Mouse (Mus musculus) left cerebral cortex, postnatal 25 days (tissue): Measurements from ENCODE around the gene Sec61g. TPM values are rescaled to one million over a fixed set of nuclear protein-coding genes. Genes with fewer than 3 reads are reported as not detected.

Experiments
- DNase-seq, 2 experiments: peaks; one replicate each; pipeline ENCODE4 v3.0.0; 2022; ENCODE audit warnings: low spot score in 2 of 2, mixed read lengths in 1 of 2
- intact Hi-C: fragments of 180-260 bp; cut with DNase I; formaldehyde crosslinking; loops from one replicate; pipeline ENCODE4 v1.15.1; 2025
- total RNA-seq, 2 experiments: library from RNA; stranded (reverse); gene quantifications; 2 replicates each; pipeline ENCODE4 v1.2.3; 2021

Gene Sec61g
- total RNA-seq, 2 experiments from 2014 or later = 7.9 to 10.8 TPM

- DNase-seq = peak in 1 of 2 experiments; percentile 34
- intact Hi-C loops = no loop called here
Observed at GRCm38 (mm10) chr11:16498756-16499680, 9.3 kb downstream of the Sec61g start.

Other genes starting within 250 kb of the Sec61g start
- 10 to 100 TPM; 12.5 to 12.7 TPM for gene Egfr, start 243.7 kb upstream of the Sec61g start, total RNA-seq